Mouse (Mus musculus) forelimb bud, embryonic 11.5 days (tissue): Measurements from ENCODE around the gene Ttll6.

ENCODE experiments used
- DNase-seq: peaks from one replicate; pipeline ENCODE4 v3.0.0-alpha.2; 2012; ENCODE audit warnings: low read depth, low spot score

The Ttll6 gene

GRCm38 (mm10) chr11:96168125-96168524, 34.5 kb downstream of the Ttll6 start:
- DNase-seq: no peak

DNA sequence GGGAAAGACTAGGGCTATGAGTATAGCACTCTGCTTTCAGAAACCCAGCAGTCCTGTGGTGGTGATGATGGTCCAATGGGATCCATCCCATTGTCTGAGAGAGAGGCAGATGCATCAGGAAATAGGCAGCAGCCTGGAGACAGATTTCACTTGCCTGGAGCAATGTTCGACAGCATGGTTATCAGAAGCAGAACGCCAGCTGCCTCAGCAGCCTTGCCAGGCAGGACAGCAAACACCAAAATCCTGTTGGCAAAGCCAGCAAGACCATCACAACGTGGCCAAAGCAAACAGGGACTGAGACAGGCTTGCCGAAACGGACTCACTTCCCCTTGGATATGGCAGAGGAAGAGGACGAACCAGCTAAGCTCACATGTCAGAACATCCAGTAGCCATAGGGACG, 35.4 kb downstream of the Ttll6 start:
- no peak for DNase-seq

GRCm38 (mm10) chr11:96170711-96171379, 37.3 kb downstream of the Ttll6 start:
- DNase-seq: no peak

DNA sequence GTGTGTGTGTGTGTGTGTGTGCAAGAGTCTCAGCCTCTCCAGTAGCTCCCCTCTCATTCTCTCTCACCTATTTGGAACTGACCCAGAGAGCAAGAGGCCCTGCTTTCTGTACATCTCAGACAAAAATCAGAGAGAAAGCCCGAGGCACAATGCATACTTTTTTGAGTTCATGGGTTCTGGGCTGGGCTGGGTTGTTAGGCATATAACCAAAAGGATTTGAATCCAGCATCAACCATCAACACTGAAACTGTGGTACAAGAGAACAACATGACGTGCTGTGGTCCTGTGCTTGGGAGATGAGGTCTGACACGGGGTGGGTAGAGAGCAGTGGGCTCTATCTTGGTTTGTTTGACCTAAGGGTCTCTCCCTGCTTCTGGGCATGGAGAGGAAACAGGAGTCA, 38.0 kb downstream of the Ttll6 start:
- no peak for DNase-seq

DNA sequence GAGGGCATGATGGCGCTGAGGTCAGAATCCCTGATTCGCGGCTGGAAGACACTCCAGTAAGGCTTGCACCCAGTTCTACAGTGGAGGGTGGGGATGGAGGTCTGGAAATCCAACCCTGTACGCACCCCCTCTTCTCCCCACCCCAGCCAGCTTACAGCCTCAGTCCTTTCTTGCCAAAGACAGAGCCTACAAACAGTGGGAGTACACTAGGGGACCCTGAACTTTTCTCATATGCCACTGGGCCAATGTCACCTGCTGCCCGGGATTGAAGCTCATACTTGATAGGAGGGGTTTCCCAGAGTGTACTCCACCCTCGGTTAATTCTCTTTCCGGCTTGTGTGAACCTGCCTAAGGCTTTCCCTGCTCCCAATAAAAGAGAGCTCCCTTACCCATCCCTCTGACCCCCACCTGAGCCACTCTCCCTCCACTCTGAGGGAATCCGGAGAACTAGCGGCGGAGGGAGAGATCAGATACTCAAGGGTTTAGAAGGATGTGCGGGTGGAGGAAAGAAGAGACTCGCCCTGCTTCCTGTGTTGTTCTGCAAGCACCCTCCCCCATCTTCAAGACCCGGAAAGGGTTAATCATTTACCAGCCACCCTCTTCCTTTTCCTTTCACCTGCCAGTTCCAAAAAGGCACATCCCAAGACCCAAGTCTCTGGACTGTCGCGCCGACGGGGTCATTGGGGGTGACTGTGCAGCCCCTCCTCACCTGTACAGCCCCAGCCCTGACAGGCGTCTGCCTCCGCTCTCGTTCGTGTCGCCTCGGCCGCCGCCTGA, 39.1 kb downstream of the Ttll6 start:
- DNase-seq: no peak

- DNase-seq: no peak
Observed at GRCm38 (mm10) chr11:96173288-96173840, 39.8 kb downstream of the Ttll6 start.

GRCm38 (mm10) chr11:96174881-96175280, 41.3 kb downstream of the Ttll6 start:
- DNase-seq: no peak

GRCm38 (mm10) chr11:96175511-96175910, 41.9 kb downstream of the Ttll6 start:
- DNase-seq: no peak

DNA sequence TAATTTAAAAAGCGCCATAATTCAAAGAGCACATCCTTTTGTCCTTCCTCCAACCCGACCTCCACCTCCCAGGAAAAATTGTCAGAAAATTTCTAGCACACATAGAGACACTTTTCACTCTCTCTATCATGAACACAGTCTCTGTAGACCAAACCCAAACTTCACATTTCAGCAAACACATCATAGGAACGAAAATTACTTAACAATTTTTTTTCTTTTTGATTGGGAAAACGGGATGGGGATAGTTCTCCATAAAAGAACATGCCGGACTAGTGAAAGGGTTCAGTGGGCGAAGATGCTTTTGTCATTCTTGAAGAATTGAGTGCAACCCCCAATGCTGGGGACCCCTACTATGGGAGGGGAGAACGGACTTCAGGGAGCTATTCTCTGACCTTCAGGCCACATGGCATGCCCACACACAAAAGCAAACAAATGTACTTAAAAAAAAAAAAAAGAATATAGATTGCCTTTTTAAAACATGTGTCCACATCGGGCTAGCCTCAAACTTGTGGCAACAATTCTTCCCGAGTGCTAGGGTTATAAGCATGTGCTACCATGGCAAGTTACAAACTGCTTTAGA, 42.5 kb downstream of the Ttll6 start:
- DNase-seq: no peak

DNA sequence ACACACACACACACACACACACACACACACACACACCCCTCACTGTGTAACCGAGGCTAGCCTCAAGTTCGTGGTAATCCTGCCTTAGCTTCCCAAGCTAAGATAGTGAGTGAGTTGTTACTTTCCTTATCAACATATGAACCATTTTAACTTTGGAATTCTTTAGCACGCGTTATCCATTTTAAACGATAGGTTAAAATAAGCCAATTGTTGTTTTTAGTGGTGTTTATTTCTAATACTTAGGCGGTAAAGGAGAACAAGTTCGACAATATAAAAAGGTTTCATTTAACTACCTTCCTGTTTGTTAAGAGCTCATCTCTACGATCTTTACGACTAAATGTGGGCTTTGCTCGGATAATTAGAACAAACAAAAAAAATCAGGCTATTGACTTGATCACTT, 43.3 kb downstream of the Ttll6 start:
- no peak for DNase-seq

DNA sequence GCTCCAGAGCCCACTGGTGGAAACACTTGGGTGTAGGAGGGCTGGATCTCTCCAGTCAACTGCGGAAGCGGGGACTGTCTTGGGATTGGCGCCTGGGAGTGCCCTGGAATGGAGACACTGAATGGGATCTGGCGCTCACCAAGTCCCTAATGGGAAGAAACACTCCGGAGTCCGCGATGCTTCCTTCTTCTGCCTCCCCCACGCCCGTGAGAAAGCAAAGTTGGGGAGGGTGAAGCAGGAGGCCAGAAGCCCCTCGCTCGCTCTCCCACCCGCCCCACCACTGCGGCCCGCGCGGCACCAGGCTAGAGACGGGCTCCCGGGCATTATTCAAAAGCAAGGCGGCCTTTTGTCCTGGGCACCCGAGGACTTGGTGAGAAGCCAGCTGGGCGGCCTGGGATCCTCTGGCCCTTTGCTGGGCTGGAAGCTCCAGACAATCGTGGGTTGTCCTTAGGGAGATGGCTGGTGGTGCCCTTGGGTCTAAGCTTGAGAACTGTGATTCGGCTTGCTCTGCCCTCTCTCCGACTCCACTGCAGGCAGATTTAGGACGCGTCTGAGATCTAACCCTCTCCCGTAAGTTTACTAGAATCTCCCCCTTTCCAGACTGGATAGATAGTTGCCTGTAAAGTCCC, 44.1 kb downstream of the Ttll6 start:
- no peak for DNase-seq

- no peak for DNase-seq
Observed at GRCm38 (mm10) chr11:96178356-96178755, 44.8 kb downstream of the Ttll6 start.

GRCm38 (mm10) chr11:96178911-96179503, 45.4 kb downstream of the Ttll6 start:
- no peak for DNase-seq

DNA sequence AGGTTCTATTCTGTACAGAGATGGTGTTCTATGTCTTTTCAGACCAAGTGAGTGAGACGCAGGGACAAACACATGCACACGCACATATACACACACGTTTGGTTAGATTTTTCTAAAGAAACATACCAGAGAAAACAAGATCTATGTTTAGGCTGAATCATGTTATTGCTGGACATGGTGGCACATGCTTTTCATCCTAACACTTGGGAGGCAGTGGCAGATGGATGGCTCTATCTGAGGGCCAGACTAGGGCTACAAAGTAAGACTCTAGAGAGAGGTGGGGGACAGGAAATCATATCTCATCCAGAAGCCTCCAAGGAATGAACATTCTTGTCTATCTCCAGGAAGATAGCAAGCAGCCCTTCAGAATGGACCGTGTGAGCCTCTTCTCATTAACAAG, 47.5 kb downstream of the Ttll6 start:
- DNase-seq: no peak

DNA sequence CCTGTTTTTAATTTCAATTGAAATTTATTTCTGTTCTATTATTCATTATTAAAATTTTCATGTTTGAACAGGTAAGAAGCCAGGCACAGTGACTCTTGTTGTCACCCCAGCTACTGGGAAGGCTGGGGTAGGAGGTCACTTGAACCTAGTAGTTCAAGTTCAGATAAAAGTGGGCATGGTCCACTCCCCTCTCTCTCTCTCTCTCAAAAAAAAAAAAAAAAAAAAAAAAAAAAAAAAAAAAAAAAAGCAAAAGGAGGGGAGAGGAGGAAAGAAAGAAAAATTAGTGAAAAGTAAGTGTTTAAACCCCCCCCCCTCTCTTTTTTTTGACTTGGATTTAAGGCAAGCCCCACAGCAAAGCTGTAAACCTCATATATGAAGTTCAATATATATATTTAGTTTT, 50.6 kb downstream of the Ttll6 start:
- no peak for DNase-seq

DNA sequence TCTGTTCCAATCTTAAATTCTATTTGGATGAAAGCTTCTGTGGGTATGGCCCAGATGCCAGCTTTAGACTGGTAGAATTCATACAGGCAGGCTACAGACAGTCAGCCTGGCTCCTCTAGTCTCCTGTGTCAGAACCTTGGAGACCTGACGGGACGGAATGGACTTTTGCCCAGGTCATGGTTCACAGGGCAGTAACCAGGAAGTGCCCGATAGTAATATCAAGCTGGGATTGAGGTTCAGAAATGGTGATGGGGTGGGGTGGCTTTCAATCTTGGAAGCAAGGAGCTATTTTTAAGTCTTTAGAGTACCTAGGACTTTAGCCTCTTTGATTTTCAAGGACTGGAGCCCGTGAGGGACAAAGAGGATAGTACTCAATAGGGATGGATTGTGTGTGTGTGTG, 53.7 kb downstream of the Ttll6 start:
- DNase-seq: no peak

- no peak for DNase-seq
Observed at GRCm38 (mm10) chr11:96189810-96190522, 56.4 kb downstream of the Ttll6 start.

GRCm38 (mm10) chr11:96191132-96191531, 57.5 kb downstream of the Ttll6 start:
- DNase-seq: no peak

DNA sequence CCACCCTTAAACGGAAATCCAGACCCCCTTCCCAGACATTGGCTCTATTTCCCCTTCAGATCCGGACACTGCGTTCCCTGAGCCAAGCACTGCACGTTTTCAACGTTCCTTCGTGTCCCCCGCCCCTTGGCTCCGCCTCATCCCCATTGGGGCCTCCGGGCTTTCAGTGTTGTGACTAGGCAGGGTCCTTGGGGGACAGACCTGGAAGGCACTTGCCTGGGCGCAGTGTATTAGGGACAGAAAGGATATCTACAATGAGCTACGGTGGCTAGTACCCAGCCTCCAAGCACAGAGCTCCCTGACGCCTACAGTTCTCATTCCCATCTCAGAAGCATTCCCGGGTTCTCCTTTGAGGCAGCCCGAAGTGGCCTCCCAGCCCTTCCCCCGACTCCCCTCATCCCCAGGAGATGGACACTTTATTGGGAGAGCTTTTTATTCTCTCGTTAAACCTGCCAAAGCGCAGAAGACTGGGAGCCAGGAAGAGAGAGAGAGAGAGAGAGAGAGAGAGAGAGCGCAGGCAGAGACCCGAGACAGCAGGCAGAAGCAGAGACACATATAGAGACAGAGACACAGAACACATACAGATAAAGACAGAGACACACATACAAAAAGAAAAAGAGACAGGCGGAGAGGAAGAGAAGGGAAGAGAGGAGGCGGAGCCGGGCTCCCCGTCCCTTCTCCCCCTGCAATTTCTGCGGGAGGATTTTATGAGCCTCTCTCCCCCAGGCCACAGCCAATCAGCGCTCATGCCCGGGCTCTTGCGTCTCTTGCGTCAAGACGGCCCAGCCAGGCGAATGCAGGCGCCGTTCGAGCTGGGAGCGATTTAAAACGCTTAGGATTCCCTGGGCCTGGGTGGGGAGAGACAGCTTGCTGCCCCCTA, 60.2 kb downstream of the Ttll6 start, which contains the start of gene Hoxb13:
Gene Hoxb13 (plus strand): TSS at position 796 of the 880 bp plus-strand sequence.
- DNase-seq: no peak

DNA sequence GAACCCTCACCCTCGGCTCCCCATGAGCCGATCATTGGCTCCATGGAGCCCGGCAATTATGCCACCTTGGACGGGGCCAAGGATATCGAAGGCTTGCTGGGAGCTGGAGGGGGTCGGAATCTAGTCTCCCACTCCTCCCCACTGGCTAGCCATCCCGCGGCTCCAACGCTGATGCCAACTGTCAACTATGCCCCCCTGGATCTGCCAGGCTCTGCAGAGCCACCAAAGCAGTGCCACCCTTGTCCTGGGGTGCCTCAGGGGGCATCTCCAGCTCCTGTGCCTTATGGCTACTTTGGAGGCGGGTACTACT, 60.8 kb downstream of the Ttll6 start:
- no peak for DNase-seq
